Mouse (Mus musculus) mouse trophoblast stem cell (cell line): Measurements from ENCODE around the gene Grik4.

ENCODE experiments used
- in situ Hi-C, 2 experiments: fragments of 300-500 bp; cut with MseI, MboI; formaldehyde crosslinking; loops; 2 replicates in 1 of 2; 3 replicates in 1 of 2; pipeline ENCODE4 v1.15.1; 2025

The Grik4 gene

DNA sequence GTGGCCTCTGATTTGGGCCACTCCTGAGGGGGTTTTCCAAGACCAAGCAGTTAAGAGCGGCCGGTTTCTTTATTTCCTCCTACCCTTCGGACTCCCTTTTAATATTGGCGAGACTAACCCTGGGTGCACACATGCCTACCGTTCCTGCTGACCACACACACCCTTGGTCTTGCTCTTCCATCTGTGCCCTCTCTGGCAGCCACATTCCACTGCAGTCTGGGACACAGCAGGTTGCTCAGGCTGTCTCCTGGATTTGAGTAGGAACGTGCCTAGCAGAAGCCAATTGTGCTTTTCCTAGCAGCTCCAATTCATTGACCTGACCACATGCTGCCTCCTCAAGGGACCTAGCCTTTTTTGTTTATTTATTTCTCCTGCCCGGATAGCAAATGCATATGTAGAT lies 365.8 kb downstream of the Grik4 start:
- in situ Hi-C loops = no loop called here

- in situ Hi-C loops = no loop called here
Observed at GRCm38 (mm10) chr9:42578106-42578505, 366.2 kb downstream of the Grik4 start.

DNA sequence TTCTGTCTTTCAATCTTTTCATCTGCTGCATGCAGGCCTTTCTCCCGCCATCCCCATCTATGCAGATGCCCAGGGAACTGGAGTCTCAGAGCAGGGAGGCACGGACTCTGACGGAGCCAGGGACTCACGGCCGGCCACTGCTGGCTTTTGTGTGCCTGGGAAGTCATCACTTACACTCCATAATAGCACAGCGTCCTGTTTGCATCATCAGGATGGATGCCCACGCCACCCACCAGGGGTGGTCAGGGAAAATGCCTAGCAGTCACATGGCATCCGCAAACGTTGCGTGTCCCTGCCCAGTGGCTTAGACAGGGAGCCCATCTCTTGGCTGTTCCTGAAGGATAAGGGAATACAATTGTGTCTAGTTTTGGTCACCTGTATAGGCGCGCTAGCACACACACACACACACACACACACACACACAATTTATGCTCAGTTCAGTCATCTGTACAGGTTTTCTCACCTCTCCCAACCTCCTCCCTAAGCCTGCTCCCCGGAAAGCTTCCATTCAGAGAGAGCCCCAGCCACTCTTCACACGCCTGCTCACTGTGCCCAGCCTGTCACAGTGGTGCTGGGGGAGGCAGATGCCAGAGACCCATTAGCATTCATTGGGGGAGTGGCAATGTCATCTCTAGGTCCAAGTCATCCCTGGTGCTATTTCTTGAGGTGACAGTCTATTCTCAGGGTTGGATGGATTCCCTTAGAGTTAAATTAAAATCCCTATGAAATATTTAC lies 370.5 kb downstream of the Grik4 start:
- in situ Hi-C loops = no loop called here

GRCm38 (mm10) chr9:42573180-42573579 lies 371.1 kb downstream of the Grik4 start:
- in situ Hi-C loops = no loop called here

- in situ Hi-C loops = no loop called here
Observed at GRCm38 (mm10) chr9:42565921-42566320, 378.4 kb downstream of the Grik4 start.

GRCm38 (mm10) chr9:42555186-42555585 lies 389.1 kb downstream of the Grik4 start:
- in situ Hi-C loops = no loop called here

- in situ Hi-C loops = no loop called here
Observed at GRCm38 (mm10) chr9:42550116-42550515, 394.2 kb downstream of the Grik4 start.

DNA sequence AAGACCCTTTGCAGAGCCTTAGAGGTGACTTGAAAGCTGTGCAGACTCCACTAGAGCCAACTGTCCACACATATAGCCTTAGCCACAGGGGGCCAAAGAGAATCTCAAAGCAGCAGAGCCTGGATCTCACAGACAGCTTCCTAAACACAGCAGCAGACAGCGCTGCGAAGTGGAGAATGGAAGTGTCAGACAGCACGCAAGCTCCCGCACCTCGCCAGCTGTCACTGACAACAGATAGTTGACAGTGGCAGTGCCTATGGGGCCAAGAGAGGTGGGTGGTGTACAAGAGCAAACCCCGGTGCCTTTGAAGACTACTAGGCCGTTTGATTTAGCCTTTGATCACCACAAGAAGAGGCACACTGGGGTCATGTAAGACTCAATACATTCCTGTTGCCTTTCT lies 395.3 kb downstream of the Grik4 start:
- in situ Hi-C loops = loop anchor here (5.0 to 10.0 kb wide), 2 partner anchors 393 to 396 kb away; partner anchors contain the start of gene Grik4 (in 2 of the 2)

- in situ Hi-C loops = loop anchor here in 1 of 2 experiments (10.0 kb wide), 1 partner anchor 400 kb away; the partner anchor contains the start of gene Grik4
Observed at GRCm38 (mm10) chr9:42544521-42544920, 399.8 kb downstream of the Grik4 start.

- in situ Hi-C loops = no loop called here
Observed at GRCm38 (mm10) chr9:42533491-42533890, 410.8 kb downstream of the Grik4 start.

DNA sequence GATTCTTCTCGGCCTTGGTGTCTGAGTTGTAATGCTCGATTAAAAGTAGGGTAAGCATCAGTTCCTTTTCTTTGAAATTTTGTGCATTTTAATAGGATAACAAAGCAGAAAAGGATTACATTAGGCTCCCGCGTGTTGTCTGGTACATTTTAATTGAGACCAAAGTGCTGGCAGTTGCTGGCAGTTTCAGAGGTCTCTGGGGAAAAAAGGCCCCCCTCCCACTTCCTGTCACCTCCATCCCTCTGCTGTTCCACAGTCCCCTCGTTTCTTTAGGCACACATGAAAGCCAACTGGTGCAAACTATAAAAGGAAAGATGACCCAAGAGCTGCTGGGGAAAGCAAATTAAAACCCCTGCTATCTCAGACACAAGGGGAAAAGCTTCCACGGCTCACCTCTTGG lies 411.3 kb downstream of the Grik4 start:
- in situ Hi-C loops = no loop called here

DNA sequence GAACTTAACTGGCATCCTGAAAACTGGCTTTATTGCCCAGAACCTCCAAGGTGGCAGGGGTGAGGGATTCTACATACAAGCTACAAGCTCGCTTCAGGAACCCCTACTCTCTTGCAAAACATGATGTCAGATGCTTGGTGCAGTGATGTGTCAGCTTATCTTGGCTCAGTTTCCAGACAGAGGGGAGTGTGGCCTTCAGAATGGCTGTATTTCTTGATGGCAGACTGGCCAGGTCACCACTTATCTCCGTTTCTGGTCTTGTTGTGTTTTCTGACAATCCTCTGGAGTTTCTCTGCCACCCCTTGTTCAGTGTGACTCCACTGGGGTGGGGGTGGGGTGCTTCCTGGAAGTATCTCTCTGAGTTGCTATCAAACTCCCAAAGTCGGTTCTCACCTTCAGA lies 412.3 kb downstream of the Grik4 start:
- in situ Hi-C loops = no loop called here

DNA sequence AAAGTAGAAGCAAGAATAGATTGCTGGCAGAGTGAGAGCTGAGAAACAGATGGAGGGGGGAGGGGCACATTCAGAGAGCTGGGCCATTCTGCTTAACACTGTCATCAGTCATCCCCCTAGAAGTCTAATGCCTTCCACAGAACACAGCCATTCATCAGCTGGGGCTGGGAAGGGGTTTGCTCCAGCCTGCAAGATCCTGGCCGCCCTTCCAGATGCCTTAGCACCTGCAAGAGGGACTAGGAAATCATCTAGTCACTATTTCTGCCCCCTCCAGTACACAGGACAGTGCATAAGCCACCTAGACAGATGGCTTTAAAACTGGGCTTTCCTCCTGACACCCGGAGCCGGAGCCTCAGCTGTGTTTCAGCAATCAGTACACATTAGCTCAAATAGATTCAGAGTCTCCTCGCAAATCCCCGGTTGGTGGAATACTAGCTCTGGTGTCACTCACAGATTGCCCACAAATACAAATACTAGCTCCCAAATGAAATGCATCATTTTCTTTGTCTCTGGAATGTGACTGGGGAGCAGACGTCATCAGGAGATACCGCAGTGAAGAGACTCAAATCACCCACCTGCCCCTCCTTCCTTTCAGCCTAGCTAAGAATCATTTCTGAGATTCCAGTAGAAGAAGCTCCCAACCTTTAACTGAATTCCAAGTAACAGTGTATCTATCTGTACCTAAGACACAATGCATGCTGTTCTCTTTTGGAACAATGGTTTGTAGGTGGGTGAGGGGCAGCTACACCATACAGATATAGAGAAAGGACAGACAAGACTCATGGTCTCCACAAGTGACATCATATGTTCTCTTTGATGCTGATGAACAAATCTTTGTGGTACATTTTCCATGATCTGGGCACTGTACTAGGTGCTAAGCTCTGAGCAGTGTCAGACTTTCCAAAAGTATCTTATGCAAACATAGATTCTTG lies 413.8 kb downstream of the Grik4 start:
- in situ Hi-C loops = no loop called here

GRCm38 (mm10) chr9:42520587-42521084 lies 423.7 kb downstream of the Grik4 start:
- in situ Hi-C loops = no loop called here

DNA sequence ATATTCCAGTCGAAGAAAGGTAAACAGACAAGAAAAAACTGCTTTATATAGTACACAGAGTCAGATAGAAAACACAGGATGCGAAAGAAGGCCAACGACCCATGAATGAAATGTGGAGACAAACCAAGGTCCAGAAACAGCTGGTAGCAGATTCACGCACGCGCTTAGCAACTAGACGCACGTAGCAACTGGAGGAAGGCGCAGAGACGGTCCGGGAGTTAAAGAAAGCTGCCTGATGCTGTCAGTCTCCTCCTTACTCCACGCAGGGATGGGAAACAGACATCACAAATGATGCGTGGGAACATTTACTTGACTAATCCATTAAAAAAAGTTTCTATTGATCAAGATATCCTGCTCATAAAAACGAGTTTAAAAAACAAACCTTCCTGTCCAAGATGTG lies 426.1 kb downstream of the Grik4 start:
- in situ Hi-C loops = no loop called here

- in situ Hi-C loops = no loop called here
Observed at GRCm38 (mm10) chr9:42513159-42513558, 431.1 kb downstream of the Grik4 start.

DNA sequence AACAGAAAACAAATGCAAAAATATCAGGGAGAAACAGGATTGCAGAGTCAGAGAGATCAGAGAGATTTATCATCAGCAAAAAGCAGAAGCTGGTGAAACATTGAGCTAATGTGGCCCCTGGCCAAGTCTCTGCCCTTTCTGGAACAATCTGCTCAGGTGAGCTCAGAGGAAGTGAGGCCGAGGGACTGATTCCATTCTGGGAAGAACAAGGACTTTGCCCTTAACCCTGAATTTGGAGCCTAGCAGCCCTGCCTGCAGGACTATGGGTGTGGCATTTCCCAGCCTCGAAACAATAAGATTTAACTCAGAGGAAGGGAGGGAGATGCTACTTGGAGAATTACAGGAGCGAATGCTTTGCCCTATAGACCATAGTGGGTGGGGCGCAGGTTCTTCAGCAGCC lies 432.0 kb downstream of the Grik4 start:
- in situ Hi-C loops = no loop called here

DNA sequence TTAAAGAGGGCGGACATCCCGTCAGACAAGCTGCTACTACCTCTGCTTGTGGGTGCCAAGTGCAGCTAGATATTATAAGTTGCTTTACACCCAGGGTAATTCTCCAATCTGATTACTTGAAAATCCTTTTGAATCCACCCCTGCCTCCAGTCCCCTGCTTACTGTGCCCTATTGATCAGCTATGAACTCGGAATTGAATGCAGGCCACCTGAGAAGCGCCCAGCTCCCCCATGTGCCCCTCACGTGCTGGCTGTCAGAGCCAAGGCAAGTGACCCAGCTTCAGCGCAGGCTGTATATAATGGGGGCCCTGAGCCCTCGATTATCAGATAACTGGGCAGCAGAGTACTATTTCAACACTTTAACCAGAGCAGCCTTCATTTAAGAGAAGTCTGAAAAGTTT lies 436.1 kb downstream of the Grik4 start:
- in situ Hi-C loops = no loop called here

- in situ Hi-C loops = no loop called here
Observed at GRCm38 (mm10) chr9:42507709-42508108, 436.6 kb downstream of the Grik4 start, which contains the start of gene Tbcel. Gene Tbcel (minus strand): TSS chr9:42507809.

- in situ Hi-C loops = no loop called here
Observed at GRCm38 (mm10) chr9:42507022-42507421, 437.3 kb downstream of the Grik4 start.

- in situ Hi-C loops = no loop called here
Observed at GRCm38 (mm10) chr9:42504971-42505510, 439.3 kb downstream of the Grik4 start.

DNA sequence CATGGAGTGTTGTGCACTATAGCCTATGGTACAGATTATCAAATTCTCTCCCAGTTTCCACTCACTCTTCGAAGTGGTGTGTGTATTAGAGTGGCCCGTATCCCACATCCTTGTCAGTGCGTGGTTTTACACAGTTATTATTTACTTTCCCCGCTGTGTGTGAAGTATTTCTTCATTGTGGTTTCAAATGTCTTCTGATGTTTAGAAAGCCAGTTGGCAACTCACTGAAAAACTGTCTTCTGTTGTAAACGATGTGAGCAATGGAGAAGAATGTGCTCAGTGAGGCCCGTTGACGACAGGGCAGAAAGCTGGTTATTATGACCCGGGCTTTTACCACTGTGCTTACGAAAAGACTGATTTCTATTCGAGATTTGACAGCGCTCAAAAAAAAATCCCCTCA lies 439.7 kb downstream of the Grik4 start:
- in situ Hi-C loops = no loop called here
